In the genomic region with DNA sequence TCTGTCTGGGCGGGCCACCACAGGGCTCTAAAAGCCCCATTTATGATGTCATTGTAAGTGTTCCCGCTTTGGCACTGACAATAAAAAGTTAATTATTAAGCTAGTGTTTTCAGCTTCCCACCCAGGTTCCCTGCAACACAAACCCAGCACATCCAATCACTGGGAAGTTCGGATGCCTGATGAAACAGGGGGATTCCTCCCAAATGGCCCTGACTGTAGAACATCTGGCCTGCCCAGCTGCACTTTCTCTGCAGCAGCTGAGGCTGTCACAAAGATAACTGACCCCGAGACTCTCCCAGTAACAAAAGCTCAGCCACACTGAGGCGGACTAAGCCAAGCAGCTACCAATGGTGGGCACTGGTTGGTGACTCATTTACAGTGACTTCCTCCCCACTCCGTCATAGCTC, we compare ENCODE assay signal across 8 mouse cellular contexts. TPM values are rescaled to one million over a fixed set of nuclear protein-coding genes. Genes with fewer than 3 reads are reported as not detected.
DNase-seq lines count a peak whose midpoint lies in the region; ATAC-seq and TF ChIP-seq lines count a peak whose summit lies in the region.

No protein-coding gene starts in this region.

- no peaks in the 10 kb centered on the region for H3K27me3 ChIP-seq in kidney, embryonic 16.5 days (ENCODE audit: insufficient read depth, low read length)
- no peaks in the 10 kb centered on the region for H3K27me3 ChIP-seq in lung, postnatal 0 days (replicated peaks; ENCODE audit: insufficient read depth, low read length)
- no peaks in the 10 kb centered on the region for H3K27me3 ChIP-seq in forebrain, embryonic 16.5 days (replicated peaks; ENCODE audit: control insufficient read depth, insufficient read depth, low read length)

- H3K4me3 ChIP-seq in kidney, embryonic 16.5 days (ENCODE audit: low read length), result peak overlapping the region; percentile 28
- no peak overlapping the region for H3K4me3 ChIP-seq in lung, postnatal 0 days (ENCODE audit: low read depth, low read length)
- H3K4me3 ChIP-seq in forebrain, embryonic 16.5 days (replicated peaks; ENCODE audit: low read length), result no peak overlapping the region

- no peaks in the 10 kb centered on the region for H3K9me3 ChIP-seq in kidney, embryonic 16.5 days (ENCODE audit: low read length)
- no peaks in the 10 kb centered on the region for H3K9me3 ChIP-seq in lung, postnatal 0 days (ENCODE audit: low read length)
- H3K9me3 ChIP-seq in forebrain, embryonic 16.5 days (ENCODE audit: control insufficient read depth, low read length), result no peaks in the 10 kb centered on the region

- H3K36me3 ChIP-seq in kidney, embryonic 16.5 days (ENCODE audit: insufficient read depth, low read length), result no peaks in the 10 kb centered on the region
- no peaks in the 10 kb centered on the region for H3K36me3 ChIP-seq in lung, postnatal 0 days (ENCODE audit: insufficient read depth, low read length)
- H3K36me3 ChIP-seq in forebrain, embryonic 16.5 days (ENCODE audit: control insufficient read depth, insufficient read depth), result no peaks in the 10 kb centered on the region

- peak; percentile 55; the same call in 1 of the 2 replicates for TF ChIP-seq EP300 in lung, postnatal 0 days (IDR thresholded peaks at IDR 0.05)

- WGBS in kidney, embryonic 16.5 days, result 11% methylated on average over 6 of the region's 6 CpGs
- WGBS in lung, postnatal 0 days, result 14% methylated on average over 6 of the region's 6 CpGs
- 45% methylated on average over 6 of the region's 6 CpGs for WGBS in forebrain, embryonic 16.5 days

- peaks cover 19% of the 10 kb centered on the region for H3K4me1 ChIP-seq in kidney, embryonic 16.5 days (ENCODE audit: insufficient read depth, low read length)
- H3K4me1 ChIP-seq in lung, postnatal 0 days (ENCODE audit: insufficient read depth, low read depth, low read length), result peaks cover 5% of the 10 kb centered on the region; the same call in 1 of the 2 replicates
- peaks cover 6% of the 10 kb centered on the region for H3K4me1 ChIP-seq in forebrain, embryonic 16.5 days (replicated peaks; ENCODE audit: control insufficient read depth, insufficient read depth, low read length)

- H3K4me2 ChIP-seq in kidney, embryonic 16.5 days (replicated peaks; ENCODE audit: low read depth, low read length), result peak overlapping the region; percentile 46
- H3K4me2 ChIP-seq in lung, postnatal 0 days (replicated peaks; ENCODE audit: low read depth, low read length), result peak overlapping the region; percentile 3; the same call in 1 of the 2 replicates
- no peak overlapping the region for H3K4me2 ChIP-seq in forebrain, embryonic 16.5 days (ENCODE audit: low read length)

- peak overlapping the region; percentile 85 for H3K27ac ChIP-seq in kidney, embryonic 16.5 days (ENCODE audit: low read length)
- no peak overlapping the region for H3K27ac ChIP-seq in lung, postnatal 0 days (ENCODE audit: low read length)
- H3K27ac ChIP-seq in forebrain, embryonic 16.5 days (ENCODE audit: low read length), result no peak overlapping the region

- H3K9ac ChIP-seq in kidney, embryonic 16.5 days (replicated peaks; ENCODE audit: low read length), result peak overlapping the region; percentile 46
- H3K9ac ChIP-seq in lung, postnatal 0 days (replicated peaks; ENCODE audit: low read depth), result no peak overlapping the region
- H3K9ac ChIP-seq in forebrain, embryonic 16.5 days (replicated peaks; ENCODE audit: low read depth, low read length), result no peak overlapping the region

- DNase-seq in ES-CJ7 (ENCODE audit: low read depth, low spot score), result peak; percentile 50
- peak; percentile 38 to 52 for DNase-seq in heart, adult 18-20 months
- DNase-seq in lung, postnatal 0 days (ENCODE audit: low spot score), result peak; percentile 81
- DNase-seq in adrenal gland, postnatal 14 days, result no peak
- DNase-seq in urinary bladder, postnatal 25 days (ENCODE audit: low spot score), result no peak
- no peak for DNase-seq in adrenal gland, adult 2 months

- peak; percentile 88 for ATAC-seq in kidney, embryonic 16.5 days (ENCODE audit: low FRiP score, low TSS enrichment)
- peak; percentile 93 for ATAC-seq in lung, postnatal 0 days
- ATAC-seq in forebrain, embryonic 16.5 days, result no peak

- 0 out of 2 replicates have a peak, but pooled peaks have one; percentile 2 for TF ChIP-seq CTCF in lung, postnatal 0 days (IDR thresholded peaks at IDR 0.05)

RNA-seq across cellular contexts. Expression of gene Ric8b, which starts 31.2 kb away (rescaled TPM):
- total RNA-seq in heart, adult 18-20 months (2021), result 10 to 100 TPM; 37.8 to 42.2 TPM
- 26.0 and 27.4 TPM in 2 replicates for polyA plus RNA-seq in kidney, embryonic 16.5 days (2015; fragmentation: Nextera tagmentation; extraction: Ambion mirVana)
- polyA plus RNA-seq in lung, postnatal 0 days (2015; fragmentation: Nextera tagmentation; extraction: Ambion mirVana), result 9.6 and 12.7 TPM in 2 replicates
- 46.7 and 48.4 TPM in 2 replicates for polyA plus RNA-seq in forebrain, embryonic 16.5 days (2015; fragmentation: Nextera tagmentation; extraction: Ambion mirVana)
- 28.4 and 33.1 TPM in 2 replicates for total RNA-seq in adrenal gland, postnatal 14 days (2021)
- total RNA-seq in adrenal gland, adult 2 months (2021), result 10 to 100 TPM; 35.8 to 36.2 TPM
- polyA plus RNA-seq in adrenal gland, adult 2 months (2012; rRNA removed), result 6.7 TPM in 2 replicates

Comparison
In these comparisons a context has a peak if more than half of its experiments do, and no peak if none do; other contexts are left out.
1. DNase-seq: peak in ES-CJ7 (single experiment), heart, adult 18-20 months (2 of 2) and lung, postnatal 0 days (single experiment); none in adrenal gland, postnatal 14 days (single experiment), urinary bladder, postnatal 25 days (single experiment) and adrenal gland, adult 2 months (single experiment).